Mouse (Mus musculus): ENCODE measurements around the gene Ccdc9b. TPM values are rescaled to one million over a fixed set of nuclear protein-coding genes. Genes with fewer than 3 reads are reported as not detected.
A peak's percentile ranks its signal among the peaks of the same experiment; 100 is the strongest.

Ccdc9b gene
- polyA plus RNA-seq, 1 experiment from 2014 or later, result 2.2 TPM

DNA sequence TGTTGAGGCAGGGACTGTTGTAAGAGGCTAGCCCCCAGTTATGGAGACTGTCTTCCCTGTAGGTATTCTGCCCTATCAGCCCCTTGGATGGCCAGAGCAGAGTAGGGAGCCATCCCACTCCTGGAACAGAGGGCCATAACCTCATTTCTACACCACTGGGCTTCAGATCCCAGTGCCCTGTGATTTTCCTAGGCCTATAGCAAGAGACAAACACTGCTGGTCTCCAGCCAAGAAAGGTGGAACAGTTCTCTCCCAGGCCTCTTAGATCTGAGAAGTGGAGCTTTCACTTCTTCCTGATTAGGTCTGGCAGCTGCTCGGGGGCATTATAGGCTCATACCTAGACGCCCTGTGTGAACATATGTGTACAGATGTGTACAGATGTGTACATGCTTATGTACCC lies 13.8 kb upstream of the Ccdc9b start:
- Histone ChIP-seq H3K36me3 (no peaks in the 10 kb centered on the region), H3K4me2 (no peak overlapping the region), H3K4me1 (peaks cover 24% of the 10 kb centered on the region), H3K27me3 (replicated peaks) (peaks cover 28% of the 10 kb centered on the region), H3K4me3 (no peak overlapping the region), H3K27ac (replicated peaks) (peak overlapping the region; percentile 33), H3K9me3 (no peaks in the 10 kb centered on the region), H3K9ac (no peak overlapping the region)
- whole genome bisulfite sequencing, result 55% methylated on average over 2 of the region's 2 CpGs
- ATAC-seq (ENCODE audit: extremely low read depth, insufficient number of reproducible peaks, low FRiP score, low TSS enrichment), result no peak

DNA sequence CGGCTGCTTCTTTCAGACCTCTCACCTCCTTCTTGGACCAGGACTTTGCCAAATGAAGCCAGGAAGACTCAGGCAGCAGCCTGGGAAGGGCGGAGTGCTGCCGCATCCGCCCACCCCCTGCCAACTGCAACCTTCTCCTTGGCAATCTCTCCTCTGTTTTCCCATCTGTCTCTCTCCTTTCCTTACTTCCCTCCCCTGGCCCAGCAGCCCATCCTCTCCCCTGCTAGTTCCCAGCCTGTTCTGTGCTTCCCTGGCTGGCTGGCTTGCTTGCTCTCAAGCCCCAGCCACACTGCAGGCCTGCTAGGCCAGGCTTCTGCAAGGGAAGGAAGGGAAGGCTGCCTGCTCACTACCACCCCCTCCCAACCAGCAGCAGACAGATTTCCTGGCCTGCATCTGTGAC lies 13.4 kb upstream of the Ccdc9b start:
- no peak overlapping the region for H3K4me2 ChIP-seq
- peak overlapping the region; percentile 33 for H3K27ac ChIP-seq (replicated peaks)
- peaks cover 24% of the 10 kb centered on the region for H3K4me1 ChIP-seq
- H3K4me3 ChIP-seq, result no peak overlapping the region
- WGBS, result 82% methylated on average over 3 of the region's 4 CpGs
- peaks cover 23% of the 10 kb centered on the region for H3K27me3 ChIP-seq (replicated peaks)
- ATAC-seq (ENCODE audit: extremely low read depth, insufficient number of reproducible peaks, low FRiP score, low TSS enrichment), result no peak
- no peak overlapping the region for H3K9ac ChIP-seq
- no peaks in the 10 kb centered on the region for H3K9me3 ChIP-seq
- no peaks in the 10 kb centered on the region for H3K36me3 ChIP-seq

DNA sequence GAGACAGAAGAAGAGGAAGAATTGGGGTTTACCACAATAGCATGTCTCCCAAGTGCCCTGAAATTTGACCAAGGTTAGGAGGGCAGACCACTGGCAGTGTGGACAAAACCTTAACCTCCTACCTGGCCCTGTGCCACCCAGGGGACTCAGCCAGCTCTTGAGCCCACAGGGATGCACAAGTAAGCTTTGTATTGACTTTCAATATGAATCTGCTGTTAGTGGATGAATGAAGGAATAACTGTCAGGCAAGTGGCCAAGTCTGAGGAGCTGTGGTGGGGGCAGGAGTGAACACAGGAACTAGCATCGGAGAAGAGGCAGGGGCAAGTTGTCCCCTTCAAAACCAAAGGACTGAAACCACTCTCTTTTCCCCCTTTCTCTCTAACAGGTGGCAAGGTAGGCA lies 12.9 kb upstream of the Ccdc9b start:
- H3K9me3 ChIP-seq, result no peaks in the 10 kb centered on the region
- whole genome bisulfite sequencing, result 17% methylated on average over 1 of the region's 1 CpGs
- no peaks in the 10 kb centered on the region for H3K36me3 ChIP-seq
- no peak overlapping the region for H3K4me2 ChIP-seq
- no peak overlapping the region for H3K4me3 ChIP-seq
- peaks cover 24% of the 10 kb centered on the region for H3K4me1 ChIP-seq
- peaks cover 19% of the 10 kb centered on the region for H3K27me3 ChIP-seq (replicated peaks)
- H3K27ac ChIP-seq (replicated peaks), result 0 out of 2 replicates have a peak overlapping the region, but pooled peaks have one; percentile 33
- no peak for ATAC-seq (ENCODE audit: extremely low read depth, insufficient number of reproducible peaks, low FRiP score, low TSS enrichment)
- H3K9ac ChIP-seq, result no peak overlapping the region

DNA sequence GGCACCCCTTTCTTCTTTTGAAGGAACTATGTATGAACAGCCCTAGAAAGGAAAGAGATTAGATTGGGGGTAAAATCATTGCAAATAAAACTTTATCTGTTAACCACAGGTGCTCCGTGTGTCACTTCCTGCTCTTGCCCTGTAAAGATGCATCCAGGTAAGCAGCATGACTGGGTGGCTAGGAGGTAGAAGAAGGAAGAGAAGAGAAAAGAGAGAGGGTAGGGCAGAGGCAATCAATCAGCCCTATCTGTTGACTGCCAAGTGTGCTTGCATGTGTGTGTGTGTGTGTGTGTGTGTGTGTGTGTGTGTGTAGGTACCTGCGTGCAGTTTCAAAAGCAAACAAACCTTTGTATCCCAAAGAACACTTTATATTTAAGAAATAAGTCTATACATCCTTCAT lies 12.1 kb upstream of the Ccdc9b start:
- no peak for ATAC-seq (ENCODE audit: extremely low read depth, insufficient number of reproducible peaks, low FRiP score, low TSS enrichment)
- WGBS, result 71% methylated on average over 2 of the region's 2 CpGs
- Histone ChIP-seq H3K36me3 (no peaks in the 10 kb centered on the region), H3K9me3 (no peaks in the 10 kb centered on the region), H3K9ac (no peak overlapping the region), H3K4me2 (no peak overlapping the region), H3K27ac (replicated peaks) (no peak overlapping the region), H3K4me3 (no peak overlapping the region), H3K27me3 (replicated peaks) (peaks cover 11% of the 10 kb centered on the region; the same call in 1 of the 2 replicates), H3K4me1 (peaks cover 18% of the 10 kb centered on the region)

DNA sequence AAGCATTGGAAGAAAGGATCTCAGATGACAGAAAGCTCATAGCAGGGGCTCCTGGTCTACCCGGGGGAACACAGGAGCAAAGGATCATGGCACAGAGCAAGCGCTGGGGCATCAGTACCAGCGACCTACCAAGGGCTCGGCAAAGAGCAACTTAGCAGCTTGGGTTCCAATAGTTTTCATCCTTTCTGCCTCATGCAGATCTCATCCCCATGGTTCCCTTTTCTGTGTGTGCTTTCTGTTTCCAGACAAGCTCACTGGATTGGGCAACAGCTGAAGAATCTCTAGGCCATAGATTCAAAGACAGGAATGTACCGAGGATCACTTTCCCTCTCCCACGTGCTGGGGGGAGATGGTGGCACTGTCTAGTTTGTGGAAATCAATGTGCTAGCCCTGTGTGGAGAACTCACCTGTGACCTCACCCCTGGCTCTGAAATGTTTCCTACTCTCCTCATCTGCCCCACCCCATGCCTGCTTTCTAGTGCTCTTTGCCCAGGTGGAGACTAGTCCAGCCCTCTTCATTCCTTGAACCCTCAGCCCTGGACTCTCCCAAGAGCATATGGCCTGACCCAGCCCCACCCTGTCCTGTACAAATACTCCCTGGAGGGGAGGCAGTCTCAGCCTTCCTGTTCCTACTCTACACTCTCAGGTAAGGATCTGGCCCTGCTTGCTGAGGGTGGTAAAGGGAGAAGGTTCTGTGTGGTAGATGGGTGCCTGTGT lies 9.9 kb upstream of the Ccdc9b start, which contains the start of gene Phgr1:
TSS of gene Phgr1 (plus strand) at position 612 of the 717 bp plus-strand sequence.
- Histone ChIP-seq H3K4me3 (no peak within 1 kb of the TSS), H3K27ac (replicated peaks) (no peak within 1 kb of the TSS), H3K4me1 (peaks cover 12% of the 10 kb centered on the region), H3K9me3 (no peaks in the 10 kb centered on the region), H3K27me3 (replicated peaks) (peaks cover 12% of the 10 kb centered on the region; the same call in 1 of the 2 replicates), H3K9ac (no peak within 1 kb of the TSS), H3K4me2 (no peak within 1 kb of the TSS), H3K36me3 (no peaks in the 10 kb centered on the region)
- 75% methylated on average over 6 of the region's 6 CpGs for WGBS
- ATAC-seq (ENCODE audit: extremely low read depth, insufficient number of reproducible peaks, low FRiP score, low TSS enrichment), result no peak

DNA sequence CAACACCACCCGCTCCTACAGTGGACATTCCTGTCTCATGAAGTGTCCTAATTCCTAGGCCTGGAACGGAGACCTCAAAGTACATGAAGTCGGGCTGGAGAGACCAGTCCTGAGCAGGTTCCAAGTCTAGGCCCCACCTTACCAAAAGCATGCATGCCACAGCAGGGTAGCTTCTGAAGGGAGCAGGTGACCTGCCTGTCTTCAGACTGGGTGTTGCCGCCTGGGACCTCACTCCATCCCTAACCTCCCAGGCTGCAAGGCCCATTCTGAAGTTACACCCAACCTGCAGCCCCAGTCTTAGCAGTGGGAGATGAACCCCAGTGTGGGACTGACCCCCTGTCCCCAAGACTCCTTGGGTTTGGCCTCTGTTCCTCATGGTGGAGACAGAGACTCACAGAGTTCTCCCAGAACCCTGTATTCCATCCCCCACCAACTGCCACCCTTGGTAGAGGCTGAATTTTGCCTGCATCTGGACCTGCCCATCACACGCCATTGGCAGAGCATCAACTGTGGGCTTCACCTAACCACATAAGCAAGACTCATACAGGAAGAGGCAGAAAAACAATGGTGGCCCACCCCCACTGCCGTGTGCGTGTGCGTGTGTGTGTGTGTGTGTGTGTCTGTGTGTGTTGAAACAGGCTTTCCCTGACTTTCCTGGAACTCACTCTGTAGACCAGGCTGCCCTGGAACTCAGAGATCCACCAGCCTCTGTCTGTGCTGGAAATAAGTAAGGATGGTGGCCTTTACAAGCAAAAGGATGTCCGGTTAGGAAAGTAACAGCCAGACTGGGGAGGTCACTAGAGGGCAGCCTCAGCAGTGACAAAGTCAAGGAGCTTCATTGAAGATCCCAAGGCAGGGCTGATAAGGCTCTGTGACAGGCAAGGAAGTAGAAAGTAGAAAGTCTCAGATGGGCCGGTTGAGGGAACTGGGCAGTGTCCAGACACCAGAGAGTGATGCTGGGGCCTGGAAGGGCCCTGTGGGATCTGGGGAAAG lies 3.9 kb upstream of the Ccdc9b start:
- 64% methylated on average over 10 of the region's 10 CpGs for WGBS
- Histone ChIP-seq H3K4me1 (peaks cover 30% of the 10 kb centered on the region), H3K4me2 (no peak overlapping the region), H3K9ac (no peak overlapping the region), H3K9me3 (no peaks in the 10 kb centered on the region), H3K36me3 (no peaks in the 10 kb centered on the region), H3K27ac (replicated peaks) (no peak overlapping the region), H3K27me3 (replicated peaks) (peaks cover 13% of the 10 kb centered on the region; the same call in 1 of the 2 replicates), H3K4me3 (no peak overlapping the region)
- no peak for ATAC-seq (ENCODE audit: extremely low read depth, insufficient number of reproducible peaks, low FRiP score, low TSS enrichment)

DNA sequence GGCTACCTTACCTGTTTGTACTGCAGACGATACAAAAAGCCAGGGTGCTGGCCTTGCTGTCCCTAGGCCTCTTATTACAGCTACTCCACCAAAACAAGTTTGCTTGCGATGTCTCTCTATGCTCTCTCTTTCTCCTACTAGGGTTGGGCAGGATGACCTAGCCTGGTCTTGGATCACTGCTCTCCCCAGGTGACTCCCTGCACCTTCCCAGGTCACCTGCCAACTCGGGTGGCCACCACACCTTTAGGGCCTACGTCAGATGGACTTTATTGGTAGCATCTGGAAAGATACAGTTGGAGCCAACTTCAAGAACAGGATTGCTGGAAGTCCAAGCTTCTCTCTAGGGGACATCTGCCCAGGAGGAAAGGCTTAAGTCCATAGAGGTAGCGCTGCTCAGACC lies 2.4 kb upstream of the Ccdc9b start:
- Histone ChIP-seq H3K4me1 (peaks cover 45% of the 10 kb centered on the region), H3K4me2 (no peak overlapping the region), H3K4me3 (no peak overlapping the region), H3K9me3 (no peaks in the 10 kb centered on the region), H3K9ac (no peak overlapping the region), H3K27me3 (replicated peaks) (peaks cover 13% of the 10 kb centered on the region; the same call in 1 of the 2 replicates), H3K36me3 (no peaks in the 10 kb centered on the region), H3K27ac (replicated peaks) (no peak overlapping the region)
- ATAC-seq (ENCODE audit: extremely low read depth, insufficient number of reproducible peaks, low FRiP score, low TSS enrichment), result no peak
- WGBS, result 78% methylated on average over 5 of the region's 5 CpGs

DNA sequence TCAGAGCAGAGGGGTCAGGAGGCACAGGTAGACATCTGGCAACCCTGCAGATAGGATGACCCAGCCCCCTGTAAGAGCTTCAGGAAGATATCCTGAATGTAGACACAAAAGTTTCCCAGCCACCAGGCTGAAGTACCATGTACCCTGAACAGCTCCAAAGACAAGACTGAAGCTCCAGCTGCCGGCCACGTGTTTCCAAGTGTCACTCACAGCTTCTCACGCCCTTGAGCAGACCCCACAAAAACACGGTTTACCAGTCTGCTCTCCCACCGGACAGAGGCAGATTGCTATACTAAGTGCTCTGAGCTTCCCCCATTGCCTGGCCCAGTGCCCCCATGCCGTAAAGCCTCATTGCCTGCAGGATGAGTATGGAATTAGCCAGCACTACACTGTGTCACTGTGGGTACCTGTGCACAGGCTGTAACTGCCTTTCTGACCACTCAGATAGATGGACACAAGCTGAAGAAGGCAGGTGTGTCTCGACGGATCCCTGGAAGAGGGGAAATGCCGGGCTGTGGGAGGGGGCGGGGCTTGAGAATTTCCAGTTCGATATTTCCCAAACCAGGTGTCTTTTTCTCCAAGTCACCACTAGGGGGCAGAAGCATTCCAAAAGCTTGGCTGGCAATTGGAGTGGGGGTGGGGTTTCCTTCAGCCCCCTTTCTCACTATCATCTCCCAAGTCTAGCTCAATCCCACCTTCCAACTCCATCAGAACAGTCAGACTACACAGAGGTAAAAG lies 1.8 kb upstream of the Ccdc9b start:
- Histone ChIP-seq H3K36me3 (no peaks in the 10 kb centered on the region), H3K4me2 (0 out of 2 replicates have a peak overlapping the region, but pooled peaks have one; percentile 26), H3K27ac (replicated peaks) (peak overlapping the region; percentile 71), H3K4me1 (peaks cover 50% of the 10 kb centered on the region), H3K4me3 (no peak overlapping the region), H3K27me3 (replicated peaks) (peaks cover 17% of the 10 kb centered on the region; the same call in 1 of the 2 replicates), H3K9me3 (no peaks in the 10 kb centered on the region), H3K9ac (0 out of 2 replicates have a peak overlapping the region, but pooled peaks have one; percentile 37)
- WGBS, result 15% methylated on average over 11 of the region's 11 CpGs
- ATAC-seq (ENCODE audit: extremely low read depth, insufficient number of reproducible peaks, low FRiP score, low TSS enrichment), result no peak

DNA sequence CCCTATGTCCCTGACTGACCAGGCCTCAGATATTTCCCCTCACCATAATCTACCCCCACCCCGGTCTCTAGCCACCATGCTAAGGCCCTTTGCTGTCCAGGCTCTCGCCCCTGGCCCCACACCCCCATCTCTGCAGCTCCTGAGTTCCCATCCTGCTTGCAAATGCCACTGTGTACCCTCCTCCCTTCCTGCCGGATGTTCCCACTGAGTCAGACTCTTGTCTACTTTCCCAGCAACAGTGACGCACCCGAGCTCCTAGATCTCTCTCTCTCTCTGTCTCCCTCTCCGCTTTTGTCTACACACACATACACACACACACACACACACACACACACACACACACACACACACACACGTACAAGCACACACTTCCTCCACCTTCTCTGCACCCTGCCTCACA lies 1.0 kb upstream of the Ccdc9b start:
- Histone ChIP-seq H3K9ac (peak overlapping the region; percentile 82), H3K4me2 (0 out of 2 replicates have a peak overlapping the region, but pooled peaks have one; percentile 70), H3K27me3 (replicated peaks) (peaks cover 24% of the 10 kb centered on the region), H3K27ac (replicated peaks) (peak overlapping the region; percentile 98), H3K9me3 (no peaks in the 10 kb centered on the region), H3K4me3 (no peak overlapping the region), H3K4me1 (peaks cover 51% of the 10 kb centered on the region), H3K36me3 (peaks cover 3% of the 10 kb centered on the region)
- WGBS, result 57% methylated on average over 7 of the region's 7 CpGs
- ATAC-seq (ENCODE audit: extremely low read depth, insufficient number of reproducible peaks, low FRiP score, low TSS enrichment), result no peak

DNA sequence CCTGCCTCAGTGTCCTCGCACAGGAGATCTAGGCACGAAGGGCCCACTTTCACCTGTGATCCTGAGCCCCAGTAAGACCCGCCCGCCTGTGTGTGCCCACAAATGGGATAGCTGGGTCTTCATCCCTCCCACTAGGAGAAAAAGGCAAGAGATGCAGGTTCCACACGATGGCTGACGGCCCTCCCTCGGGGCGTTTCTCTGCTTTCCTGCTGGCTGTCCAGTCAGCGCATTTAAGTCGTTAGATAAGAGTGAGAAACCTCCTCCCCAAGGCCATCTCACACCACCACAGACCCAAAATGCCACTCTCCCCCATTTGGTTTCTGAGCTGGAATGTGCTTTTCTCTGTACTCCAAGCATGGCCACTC lies 305 bp upstream of the Ccdc9b start:
- H3K36me3 ChIP-seq, result peaks cover 10% of the 10 kb centered on the region
- peak overlapping the region; percentile 82 for H3K9ac ChIP-seq
- 7% methylated on average over 10 of the region's 10 CpGs for WGBS
- peaks cover 27% of the 10 kb centered on the region for H3K27me3 ChIP-seq (replicated peaks)
- peak overlapping the region; percentile 70 for H3K4me2 ChIP-seq
- no peak for ATAC-seq (ENCODE audit: extremely low read depth, insufficient number of reproducible peaks, low FRiP score, low TSS enrichment)
- peak overlapping the region; percentile 98 for H3K27ac ChIP-seq (replicated peaks)
- no peaks in the 10 kb centered on the region for H3K9me3 ChIP-seq
- H3K4me1 ChIP-seq, result peaks cover 51% of the 10 kb centered on the region
- H3K4me3 ChIP-seq, result peak overlapping the region; percentile 43

DNA sequence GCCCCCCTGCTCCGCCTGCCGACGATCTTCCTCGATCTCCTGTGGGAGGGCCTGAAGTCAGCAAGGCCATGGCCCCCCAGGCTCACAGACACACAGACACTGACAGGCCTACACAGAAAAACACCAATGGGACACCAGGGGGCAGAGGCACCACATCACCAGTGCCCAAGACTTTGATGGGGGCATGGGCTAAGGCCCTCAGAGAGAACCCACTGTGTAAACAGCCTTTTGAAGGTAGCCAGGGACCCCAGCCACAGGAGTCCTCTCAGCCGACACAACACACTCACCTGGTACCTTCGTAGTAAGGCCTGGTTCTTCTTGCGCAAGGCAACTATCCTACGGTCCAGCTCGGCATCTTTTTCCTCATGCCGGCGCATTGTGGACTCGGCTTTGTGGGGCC lies 1.1 kb downstream of the Ccdc9b start:
- H3K36me3 ChIP-seq, result peaks cover 22% of the 10 kb centered on the region
- H3K9me3 ChIP-seq, result no peaks in the 10 kb centered on the region
- ATAC-seq (ENCODE audit: extremely low read depth, insufficient number of reproducible peaks, low FRiP score, low TSS enrichment), result no peak
- peaks cover 33% of the 10 kb centered on the region for H3K27me3 ChIP-seq (replicated peaks)
- 74% methylated on average over 12 of the region's 12 CpGs for WGBS
- H3K4me3 ChIP-seq, result peak overlapping the region; percentile 43
- peak overlapping the region; percentile 82 for H3K9ac ChIP-seq
- peak overlapping the region; percentile 70 for H3K4me2 ChIP-seq
- H3K4me1 ChIP-seq, result peaks cover 55% of the 10 kb centered on the region
- peak overlapping the region; percentile 98 for H3K27ac ChIP-seq (replicated peaks)
